Mouse (Mus musculus) midbrain, embryonic 10.5 days (tissue): ENCODE measurements around the gene Fcgrt. TPM values are rescaled to one million over a fixed set of nuclear protein-coding genes. Genes with fewer than 3 reads are reported as not detected.
A peak's percentile ranks its signal among the peaks of the same experiment; 100 is the strongest.

Experiments used
- DNase-seq: peaks from one replicate; pipeline ENCODE4 v3.0.0-alpha.2; 2017; ENCODE audit warnings: low spot score
- H3K27ac ChIP-seq: fragments of 300-500 bp; sonication (generic); replicated peaks from 2 replicates; pipeline ENCODE4 v1.5.1; 2016; ENCODE audit warnings: mild to moderate bottlenecking
- H3K27me3 ChIP-seq: fragments of 300-500 bp; sonication (generic); 2 replicates; pipeline ENCODE4 v1.6.1; 2016; ENCODE audit warnings: low read depth, mild to moderate bottlenecking; ENCODE audit not compliant: poor library complexity, severe bottlenecking
- H3K36me3 ChIP-seq: fragments of 300-500 bp; sonication (generic); 2 replicates; pipeline ENCODE4 v1.6.1; 2016; ENCODE audit warnings: mild to moderate bottlenecking, moderate library complexity
- H3K4me1 ChIP-seq: fragments of 300-500 bp; sonication (generic); 2 replicates; pipeline ENCODE4 v1.6.1; 2016
- H3K4me3 ChIP-seq: fragments of 300-500 bp; sonication (generic); 2 replicates; pipeline ENCODE4 v1.5.1; 2016; ENCODE audit warnings: mild to moderate bottlenecking, moderate library complexity
- H3K9me3 ChIP-seq: fragments of 300-500 bp; sonication (generic); replicated peaks from 2 replicates; pipeline ENCODE4 v1.6.1; 2016; ENCODE audit warnings: mild to moderate bottlenecking
- WGBS: fragments of 180-500 bp; shearing (Covaris S2); methylation state at CpG from one replicate; pipeline ENCODE4 v1.1.7; 2016; 5-methylcytosine and 5-hydroxymethylcytosine counted together
- polyA plus RNA-seq: library from polyadenylated mRNA; unstranded; fragments of >200 nt; fragmentation: Nextera tagmentation; extraction: Ambion mirVana; gene quantifications from 2 replicates; pipeline ENCODE4 v1.2.1, GENCODE M21; 2016

Fcgrt gene
- polyA plus RNA-seq, 1 experiment from 2014 or later = 12.0 TPM

GRCm38 (mm10) chr7:45086084-45086483 lies 17.6 kb downstream of the Fcgrt start:
- WGBS = 76% methylated on average over 4 of the region's 4 CpGs
- Histone ChIP-seq H3K27me3 (0 out of 2 replicates have a peak, but pooled peaks cover 2% of the 10 kb centered on the region), H3K36me3 (peaks cover 60% of the 10 kb centered on the region), H3K27ac (no peak overlapping the region), H3K9me3 (no peaks in the 10 kb centered on the region), H3K4me3 (no peak overlapping the region), H3K4me1 (peaks cover 8% of the 10 kb centered on the region)
- no peak for DNase-seq

- Histone ChIP-seq H3K27ac (peak overlapping the region; percentile 33; the same call in 1 of the 2 replicates), H3K27me3 (no peaks in the 10 kb centered on the region), H3K9me3 (no peaks in the 10 kb centered on the region), H3K4me3 (peak overlapping the region; percentile 24; the same call in 1 of the 2 replicates), H3K4me1 (0 out of 2 replicates have a peak, but pooled peaks cover 2% of the 10 kb centered on the region), H3K36me3 (peaks cover 56% of the 10 kb centered on the region)
- no peak for DNase-seq
- WGBS = 81% methylated on average over 22 of the region's 22 CpGs
Measured at GRCm38 (mm10) chr7:45083300-45083890, 20.3 kb downstream of the Fcgrt start.

GRCm38 (mm10) chr7:45082401-45083299 lies 21.0 kb downstream of the Fcgrt start:
- Histone ChIP-seq H3K27me3 (no peaks in the 10 kb centered on the region), H3K36me3 (peaks cover 52% of the 10 kb centered on the region), H3K4me1 (0 out of 2 replicates have a peak, but pooled peaks cover 2% of the 10 kb centered on the region), H3K4me3 (0 out of 2 replicates have a peak overlapping the region, but pooled peaks have one; percentile 24), H3K9me3 (no peaks in the 10 kb centered on the region), H3K27ac (peak overlapping the region; percentile 33; the same call in 1 of the 2 replicates)
- WGBS = 79% methylated on average over 25 of the region's 25 CpGs
- no peak for DNase-seq

GRCm38 (mm10) chr7:45081016-45081415 lies 22.6 kb downstream of the Fcgrt start:
- no peaks in the 10 kb centered on the region for H3K27me3 ChIP-seq
- H3K4me1 ChIP-seq = 0 out of 2 replicates have a peak, but pooled peaks cover 2% of the 10 kb centered on the region
- no peak overlapping the region for H3K27ac ChIP-seq
- H3K4me3 ChIP-seq = no peak overlapping the region
- WGBS = 44% methylated on average over 5 of the region's 5 CpGs
- H3K36me3 ChIP-seq = peaks cover 52% of the 10 kb centered on the region
- no peak for DNase-seq
- no peaks in the 10 kb centered on the region for H3K9me3 ChIP-seq

- Histone ChIP-seq H3K27me3 (no peaks in the 10 kb centered on the region), H3K4me1 (0 out of 2 replicates have a peak, but pooled peaks cover 2% of the 10 kb centered on the region), H3K9me3 (no peaks in the 10 kb centered on the region), H3K36me3 (peaks cover 53% of the 10 kb centered on the region), H3K4me3 (peak overlapping the region; percentile 23; the same call in 1 of the 2 replicates), H3K27ac (no peak overlapping the region)
- 2% methylated on average over 10 of the region's 10 CpGs for WGBS
- DNase-seq = peak; percentile 88
Measured at GRCm38 (mm10) chr7:45079856-45080255, 23.8 kb downstream of the Fcgrt start.

- Histone ChIP-seq H3K27me3 (no peaks in the 10 kb centered on the region), H3K36me3 (peaks cover 58% of the 10 kb centered on the region), H3K9me3 (no peaks in the 10 kb centered on the region), H3K4me3 (no peak overlapping the region), H3K27ac (no peak overlapping the region), H3K4me1 (0 out of 2 replicates have a peak, but pooled peaks cover 2% of the 10 kb centered on the region)
- WGBS = 43% methylated on average over 9 of the region's 9 CpGs
- DNase-seq = peak; percentile 78
Measured at GRCm38 (mm10) chr7:45078513-45078912, 25.1 kb downstream of the Fcgrt start.

- 91% methylated on average over 2 of the region's 2 CpGs for WGBS
- H3K4me3 ChIP-seq = no peak overlapping the region
- no peaks in the 10 kb centered on the region for H3K4me1 ChIP-seq
- H3K36me3 ChIP-seq = peaks cover 53% of the 10 kb centered on the region
- H3K27ac ChIP-seq = no peak overlapping the region
- H3K9me3 ChIP-seq = no peaks in the 10 kb centered on the region
- H3K27me3 ChIP-seq = no peaks in the 10 kb centered on the region
- DNase-seq = no peak
Measured at GRCm38 (mm10) chr7:45077829-45078228, 25.8 kb downstream of the Fcgrt start.

GRCm38 (mm10) chr7:45077322-45077721 lies 26.3 kb downstream of the Fcgrt start:
- Histone ChIP-seq H3K4me3 (no peak overlapping the region), H3K9me3 (no peaks in the 10 kb centered on the region), H3K27ac (no peak overlapping the region), H3K27me3 (no peaks in the 10 kb centered on the region), H3K36me3 (peaks cover 48% of the 10 kb centered on the region), H3K4me1 (no peaks in the 10 kb centered on the region)
- 92% methylated on average over 14 of the region's 14 CpGs for WGBS
- DNase-seq = no peak

GRCm38 (mm10) chr7:45076501-45076900 lies 27.1 kb downstream of the Fcgrt start:
- no peaks in the 10 kb centered on the region for H3K9me3 ChIP-seq
- H3K4me3 ChIP-seq = no peak overlapping the region
- DNase-seq = no peak
- no peaks in the 10 kb centered on the region for H3K4me1 ChIP-seq
- H3K27me3 ChIP-seq = no peaks in the 10 kb centered on the region
- H3K27ac ChIP-seq = no peak overlapping the region
- WGBS = 88% methylated on average over 30 of the region's 30 CpGs
- peaks cover 46% of the 10 kb centered on the region for H3K36me3 ChIP-seq

- no peaks in the 10 kb centered on the region for H3K4me1 ChIP-seq
- WGBS = 90% methylated on average over 4 of the region's 4 CpGs
- H3K9me3 ChIP-seq = no peaks in the 10 kb centered on the region
- DNase-seq = no peak
- no peaks in the 10 kb centered on the region for H3K27me3 ChIP-seq
- H3K27ac ChIP-seq = no peak overlapping the region
- H3K36me3 ChIP-seq = peaks cover 46% of the 10 kb centered on the region
- no peak overlapping the region for H3K4me3 ChIP-seq
Measured at GRCm38 (mm10) chr7:45075405-45075804, 28.2 kb downstream of the Fcgrt start.

- H3K9me3 ChIP-seq = no peaks in the 10 kb centered on the region
- H3K36me3 ChIP-seq = peaks cover 46% of the 10 kb centered on the region
- no peak overlapping the region for H3K27ac ChIP-seq
- no peaks in the 10 kb centered on the region for H3K27me3 ChIP-seq
- no peaks in the 10 kb centered on the region for H3K4me1 ChIP-seq
- H3K4me3 ChIP-seq = no peak overlapping the region
- no peak for DNase-seq
- WGBS = 93% methylated on average over 12 of the region's 12 CpGs
Measured at GRCm38 (mm10) chr7:45073949-45074348, 29.7 kb downstream of the Fcgrt start.

GRCm38 (mm10) chr7:45073171-45073707 lies 30.4 kb downstream of the Fcgrt start:
- 90% methylated on average over 7 of the region's 7 CpGs for WGBS
- no peak overlapping the region for H3K4me3 ChIP-seq
- peaks cover 46% of the 10 kb centered on the region for H3K36me3 ChIP-seq
- no peak overlapping the region for H3K27ac ChIP-seq
- no peaks in the 10 kb centered on the region for H3K9me3 ChIP-seq
- no peak for DNase-seq
- no peaks in the 10 kb centered on the region for H3K4me1 ChIP-seq
- no peaks in the 10 kb centered on the region for H3K27me3 ChIP-seq
